Mouse (Mus musculus) gastrocnemius, postnatal 4 days (tissue): ENCODE data around the gene 2310009B15Rik. TPM values are rescaled to one million over a fixed set of nuclear protein-coding genes. Genes with fewer than 3 reads are reported as not detected.
A peak's percentile ranks its signal among the peaks of the same experiment; 100 is the strongest.

Experiments
- DNase-seq, 2 experiments: peaks; one replicate each; pipeline ENCODE4 v3.0.0; 2021 to 2022; ENCODE audit warnings: low spot score in 2 of 2, mixed read lengths in 2 of 2
- long read RNA-seq, 2 experiments: library from polyadenylated mRNA; stranded (forward); transcript quantifications; one replicate each; pipeline ENCODE4 v2.0.0; 2021
- total RNA-seq, 2 experiments: library from RNA; stranded (reverse); gene quantifications; 2 replicates each; pipeline ENCODE4 v1.2.3; 2021

Gene 2310009B15Rik
- 10 to 100 TPM; 19.9 to 24.1 TPM for total RNA-seq
- long read RNA-seq, experiment 1, transcript 2310009B15Rik-201 (3 exons, 565 nt) = major isoform, 8 of 9 reads
- long read RNA-seq, experiment 1, partial matches to known transcripts = 0 of 9 reads
- long read RNA-seq, experiment 1, other reads (novel, unspliced or antisense) = 0 of 9 reads
- long read RNA-seq, experiment 2, transcript 2310009B15Rik-201 (3 exons, 565 nt) = major isoform, 10 of 16 reads
- long read RNA-seq, experiment 2, partial matches to known transcripts = 0 of 16 reads
- long read RNA-seq, experiment 2, other reads (novel, unspliced or antisense) = 3 of 16 reads

- DNase-seq = peak; percentile 83 to 87
Measured at GRCm38 (mm10) chr1:138856101-138856950, at the start of gene 2310009B15Rik. Gene 2310009B15Rik, minus strand, starts transcription at chr1:138856852.

GRCm38 (mm10) chr1:138906256-138906655, 49.6 kb upstream of the 2310009B15Rik start:
- no peak for DNase-seq

- DNase-seq = no peak
Measured at GRCm38 (mm10) chr1:138905092-138905765, 48.6 kb upstream of the 2310009B15Rik start.

GRCm38 (mm10) chr1:138903894-138904293, 47.2 kb upstream of the 2310009B15Rik start:
- DNase-seq = no peak

- DNase-seq = no peak
Measured at GRCm38 (mm10) chr1:138901431-138902117, 44.9 kb upstream of the 2310009B15Rik start.

- no peak for DNase-seq
Measured at GRCm38 (mm10) chr1:138896088-138896487, 39.4 kb upstream of the 2310009B15Rik start.

GRCm38 (mm10) chr1:138877470-138878254, 21.0 kb upstream of the 2310009B15Rik start:
- DNase-seq = no peak

- no peak for DNase-seq
Measured at GRCm38 (mm10) chr1:138876371-138877045, 19.9 kb upstream of the 2310009B15Rik start.

GRCm38 (mm10) chr1:138850823-138851222, 5.8 kb downstream of the 2310009B15Rik start:
- DNase-seq = no peak

GRCm38 (mm10) chr1:138850161-138850539, 6.5 kb downstream of the 2310009B15Rik start:
- no peak for DNase-seq

- DNase-seq = no peak
Measured at GRCm38 (mm10) chr1:138849531-138850160, 7.0 kb downstream of the 2310009B15Rik start.

GRCm38 (mm10) chr1:138848511-138849109, 8.0 kb downstream of the 2310009B15Rik start, which contains the start of gene Lhx9:
Gene Lhx9, minus strand, starts transcription at chr1:138848577.
- peak in 1 of 2 experiments; percentile 12 for DNase-seq

GRCm38 (mm10) chr1:138848026-138848425, 8.6 kb downstream of the 2310009B15Rik start:
- no peak for DNase-seq

GRCm38 (mm10) chr1:138847146-138847545, 9.5 kb downstream of the 2310009B15Rik start:
- no peak for DNase-seq

GRCm38 (mm10) chr1:138846581-138846980, 10.1 kb downstream of the 2310009B15Rik start:
- no peak for DNase-seq

- DNase-seq = no peak
Measured at GRCm38 (mm10) chr1:138846131-138846530, 10.5 kb downstream of the 2310009B15Rik start.

- DNase-seq = no peak
Measured at GRCm38 (mm10) chr1:138845481-138845880, 11.2 kb downstream of the 2310009B15Rik start.

GRCm38 (mm10) chr1:138844166-138844565, 12.5 kb downstream of the 2310009B15Rik start:
- no peak for DNase-seq
